Mouse (Mus musculus) G1E (cell line): ENCODE data around the gene Arsg.

ENCODE experiments used
- CTCF ChIP-seq: IDR thresholded peaks from 2 replicates; pipeline ENCODE4 v1.5.1; 2012; ENCODE audit warnings: low read depth, low read length, inconsistent platforms, mixed read lengths
- GATA1 ChIP-seq: IDR thresholded peaks from 2 replicates; pipeline ENCODE4 v1.6.1; 2012; ENCODE audit warnings: borderline replicate concordance, low read length, inconsistent platforms, mixed read lengths

- TF ChIP-seq CTCF (no peak), GATA1 (no peak)
Observed at GRCm38 (mm10) chr11:109594761-109595160, 121.6 kb downstream of the Arsg start.
